Mouse (Mus musculus): ENCODE measurements around the gene Morf4l1.
A peak's percentile ranks its signal among the peaks of the same experiment; 100 is the strongest.

DNA sequence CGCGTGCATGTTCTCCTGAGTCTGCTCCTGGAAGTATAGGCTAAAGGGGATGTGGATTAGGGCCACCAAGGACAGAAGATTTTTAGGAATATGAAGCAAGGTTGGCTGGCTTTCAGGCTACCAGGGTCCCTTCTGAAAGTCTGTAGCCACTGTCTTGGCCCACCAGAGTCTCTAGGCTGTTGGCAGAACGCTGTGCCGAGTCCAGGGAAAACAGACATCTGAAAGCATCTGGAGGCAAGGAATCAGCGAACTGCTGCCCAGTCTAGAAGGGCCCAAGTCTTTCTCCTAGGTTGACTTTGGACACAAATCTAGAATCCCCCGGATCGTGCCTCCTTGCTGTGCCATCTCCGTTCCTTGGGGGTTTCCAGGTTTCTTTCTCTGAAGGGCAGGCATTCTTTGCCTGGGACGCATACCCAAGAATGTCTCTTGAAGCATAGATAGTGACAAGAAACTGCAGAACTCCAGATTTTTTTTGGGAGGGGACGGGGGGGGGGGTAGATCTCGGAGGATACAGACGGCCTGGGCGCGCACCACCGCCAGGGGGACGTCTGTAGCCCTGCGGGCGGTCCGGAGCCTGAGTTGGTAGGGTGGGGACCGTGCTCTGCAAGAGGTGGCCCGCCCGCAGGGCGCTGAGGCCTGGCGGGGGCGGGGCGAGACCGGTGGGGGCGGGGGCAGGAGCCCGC, 47.8 kb upstream of the Morf4l1 start:
- TF ChIP-seq CTCF (conservative IDR thresholded peaks at IDR 0.05; ENCODE audit: low read length) (0 out of 2 replicates have a peak, but pooled peaks have one; percentile 3), POU5F1 (IDR thresholded peaks at IDR 0.05; ENCODE audit: borderline replicate concordance, low read length) (no peak), NANOG (IDR thresholded peaks at IDR 0.05; ENCODE audit: borderline replicate concordance, low read length) (no peak)
